Mouse (Mus musculus) lung, postnatal 0 days (tissue): ENCODE data around the gene Cd86.

Experiments used
- CTCF ChIP-seq: IDR thresholded peaks from 2 replicates; pipeline ENCODE4 v1.5.1; 2016; ENCODE audit warnings: antibody characterized with exemption, mild to moderate bottlenecking
- EP300 ChIP-seq: IDR thresholded peaks from 2 replicates; pipeline ENCODE4 v1.6.1; 2016; ENCODE audit warnings: antibody characterized with exemption, mild to moderate bottlenecking, control low read depth

GRCm38 (mm10) chr16:36589898-36590297, 76.0 kb downstream of the Cd86 start:
- TF ChIP-seq CTCF: no peak
- no peak for TF ChIP-seq EP300
